26 mouse cellular contexts compared by ENCODE assay signal in genomic region chr16:35569347-35569746, GRCm38 (mm10). TPM values are rescaled to one million over a fixed set of nuclear protein-coding genes. Genes with fewer than 3 reads are reported as not detected.
A peak's percentile ranks its signal among the peaks of the same experiment; 100 is the strongest.
DNase-seq lines count a peak whose midpoint lies in the region; ATAC-seq lines count a peak whose summit lies in the region.
"Had no signal": no experiment of that assay in that cellular context is flagged by ENCODE, and none has a peak within 500 bp of the region (broad histone marks: within the 10 kb centered on the region; RNA-seq: fewer than 3 reads in every experiment).

No protein-coding gene starts in this region.

- ATAC-seq in forebrain, embryonic 13.5 days, result no peak
- ATAC-seq in forebrain, embryonic 11.5 days (replicated peaks; ENCODE audit: low FRiP score), result no peak
- ATAC-seq in kidney, embryonic 15.5 days (replicated peaks; ENCODE audit: low FRiP score), result peak; percentile 22; the same call in 1 of the 2 replicates
- ATAC-seq in midbrain, embryonic 12.5 days (ENCODE audit: low FRiP score, low read depth), result no peak
- ATAC-seq in midbrain, embryonic 15.5 days (replicated peaks), result no peak
- no peak for ATAC-seq in midbrain, embryonic 14.5 days (ENCODE audit: low FRiP score, low TSS enrichment)
- ATAC-seq: CD4-positive, CD25-positive, alpha-beta regulatory T cell, adult 4 months had no signal

- H3K27me3 ChIP-seq in forebrain, embryonic 13.5 days, result no peaks in the 10 kb centered on the region
- H3K27me3 ChIP-seq in forebrain, embryonic 11.5 days (ENCODE audit: control insufficient read depth, insufficient read depth, low read length), result no peaks in the 10 kb centered on the region
- H3K27me3 ChIP-seq in kidney, embryonic 15.5 days, result peaks cover 7% of the 10 kb centered on the region; the same call in 1 of the 2 replicates
- H3K27me3 ChIP-seq in midbrain, embryonic 12.5 days, result no peaks in the 10 kb centered on the region
- H3K27me3 ChIP-seq in midbrain, embryonic 15.5 days (replicated peaks), result no peaks in the 10 kb centered on the region
- H3K27me3 ChIP-seq in midbrain, embryonic 14.5 days (ENCODE audit: control insufficient read depth, insufficient read depth, low read length), result no peaks in the 10 kb centered on the region
- H3K27me3 ChIP-seq: limb, embryonic 13.5 days had no signal

- 72% methylated on average over 2 of the region's 2 CpGs for WGBS in forebrain, embryonic 13.5 days
- 90% methylated on average over 2 of the region's 2 CpGs for WGBS in forebrain, embryonic 11.5 days
- WGBS in kidney, embryonic 15.5 days, result 68% methylated on average over 2 of the region's 2 CpGs
- WGBS in midbrain, embryonic 12.5 days, result 67% methylated on average over 2 of the region's 2 CpGs
- WGBS in midbrain, embryonic 15.5 days, result 56% methylated on average over 2 of the region's 2 CpGs
- WGBS in midbrain, embryonic 14.5 days, result 53% methylated on average over 2 of the region's 2 CpGs

- peak overlapping the region; percentile 21; the same call in 1 of the 2 replicates for H3K27ac ChIP-seq in forebrain, embryonic 13.5 days
- H3K27ac ChIP-seq in forebrain, embryonic 11.5 days (ENCODE audit: low read depth, low read length), result no peak overlapping the region
- 0 out of 2 replicates have a peak overlapping the region, but pooled peaks have one; percentile 13 for H3K27ac ChIP-seq in kidney, embryonic 15.5 days
- peak overlapping the region; percentile 58 for H3K27ac ChIP-seq in midbrain, embryonic 12.5 days (replicated peaks)
- no peak overlapping the region for H3K27ac ChIP-seq in midbrain, embryonic 15.5 days
- 0 out of 2 replicates have a peak overlapping the region, but pooled peaks have one; percentile 8 for H3K27ac ChIP-seq in midbrain, embryonic 14.5 days (replicated peaks; ENCODE audit: low read depth, low read length)
- H3K27ac ChIP-seq: embryonic facial prominence, embryonic 12.5 days; heart, embryonic 13.5 days; limb, embryonic 13.5 days; stomach, postnatal 0 days had no signal

- no peak overlapping the region for H3K4me2 ChIP-seq in forebrain, embryonic 13.5 days
- H3K4me2 ChIP-seq in forebrain, embryonic 11.5 days (ENCODE audit: low read depth, low read length, severe bottlenecking), result no peak overlapping the region
- H3K4me2 ChIP-seq in kidney, embryonic 15.5 days, result 0 out of 2 replicates have a peak overlapping the region, but pooled peaks have one; percentile 3
- no peak overlapping the region for H3K4me2 ChIP-seq in midbrain, embryonic 12.5 days (replicated peaks)
- no peak overlapping the region for H3K4me2 ChIP-seq in midbrain, embryonic 15.5 days
- no peak overlapping the region for H3K4me2 ChIP-seq in midbrain, embryonic 14.5 days (ENCODE audit: low read length)
- H3K4me2 ChIP-seq: embryonic facial prominence, embryonic 12.5 days; heart, embryonic 13.5 days; limb, embryonic 13.5 days; liver, embryonic 11.5 days had no signal

- no peaks in the 10 kb centered on the region for H3K9me3 ChIP-seq in forebrain, embryonic 13.5 days (replicated peaks)
- H3K9me3 ChIP-seq in forebrain, embryonic 11.5 days (ENCODE audit: control insufficient read depth, low read length), result no peaks in the 10 kb centered on the region
- H3K9me3 ChIP-seq in kidney, embryonic 15.5 days (replicated peaks), result no peaks in the 10 kb centered on the region
- no peaks in the 10 kb centered on the region for H3K9me3 ChIP-seq in midbrain, embryonic 12.5 days
- no peaks in the 10 kb centered on the region for H3K9me3 ChIP-seq in midbrain, embryonic 15.5 days
- no peaks in the 10 kb centered on the region for H3K9me3 ChIP-seq in midbrain, embryonic 14.5 days (ENCODE audit: control insufficient read depth, low read length)
- H3K9me3 ChIP-seq: embryonic facial prominence, embryonic 12.5 days; heart, embryonic 13.5 days; limb, embryonic 13.5 days had no signal

- H3K4me3 ChIP-seq in forebrain, embryonic 13.5 days, result no peak overlapping the region
- no peak overlapping the region for H3K4me3 ChIP-seq in forebrain, embryonic 11.5 days (ENCODE audit: low read depth, low read length)
- no peak overlapping the region for H3K4me3 ChIP-seq in kidney, embryonic 15.5 days (replicated peaks)
- no peak overlapping the region for H3K4me3 ChIP-seq in midbrain, embryonic 12.5 days
- no peak overlapping the region for H3K4me3 ChIP-seq in midbrain, embryonic 15.5 days
- H3K4me3 ChIP-seq in midbrain, embryonic 14.5 days (replicated peaks; ENCODE audit: low read depth, low read length), result no peak overlapping the region
- H3K4me3 ChIP-seq: embryonic facial prominence, embryonic 12.5 days; heart, embryonic 13.5 days; limb, embryonic 13.5 days; myocyte had no signal

- no peaks in the 10 kb centered on the region for H3K36me3 ChIP-seq in forebrain, embryonic 13.5 days (ENCODE audit: poor library complexity, severe bottlenecking)
- H3K36me3 ChIP-seq in forebrain, embryonic 11.5 days (ENCODE audit: control insufficient read depth, insufficient read depth, low read length), result no peaks in the 10 kb centered on the region
- no peaks in the 10 kb centered on the region for H3K36me3 ChIP-seq in kidney, embryonic 15.5 days
- no peaks in the 10 kb centered on the region for H3K36me3 ChIP-seq in midbrain, embryonic 12.5 days
- no peaks in the 10 kb centered on the region for H3K36me3 ChIP-seq in midbrain, embryonic 15.5 days (replicated peaks)
- no peaks in the 10 kb centered on the region for H3K36me3 ChIP-seq in midbrain, embryonic 14.5 days (ENCODE audit: control insufficient read depth, insufficient read depth, low read length)
- H3K36me3 ChIP-seq: embryonic facial prominence, embryonic 12.5 days; heart, embryonic 13.5 days; limb, embryonic 13.5 days had no signal

- H3K4me1 ChIP-seq in forebrain, embryonic 13.5 days, result peaks cover 78% of the 10 kb centered on the region
- H3K4me1 ChIP-seq in forebrain, embryonic 11.5 days (replicated peaks; ENCODE audit: control insufficient read depth, insufficient read depth, low read length), result peaks cover 19% of the 10 kb centered on the region
- H3K4me1 ChIP-seq in kidney, embryonic 15.5 days, result peaks cover 33% of the 10 kb centered on the region
- H3K4me1 ChIP-seq in midbrain, embryonic 12.5 days, result peaks cover 86% of the 10 kb centered on the region
- peaks cover 39% of the 10 kb centered on the region for H3K4me1 ChIP-seq in midbrain, embryonic 15.5 days
- H3K4me1 ChIP-seq in midbrain, embryonic 14.5 days (ENCODE audit: control insufficient read depth, insufficient read depth, low read length), result peaks cover 46% of the 10 kb centered on the region

- no peak overlapping the region for H3K9ac ChIP-seq in forebrain, embryonic 13.5 days
- no peak overlapping the region for H3K9ac ChIP-seq in forebrain, embryonic 11.5 days (ENCODE audit: low read length)
- no peak overlapping the region for H3K9ac ChIP-seq in kidney, embryonic 15.5 days
- H3K9ac ChIP-seq in midbrain, embryonic 12.5 days (replicated peaks), result no peak overlapping the region
- no peak overlapping the region for H3K9ac ChIP-seq in midbrain, embryonic 15.5 days
- H3K9ac ChIP-seq in midbrain, embryonic 14.5 days (replicated peaks; ENCODE audit: low read length), result no peak overlapping the region
- H3K9ac ChIP-seq: embryonic facial prominence, embryonic 12.5 days; heart, embryonic 13.5 days; limb, embryonic 13.5 days had no signal

- no peak for DNase-seq in forebrain, embryonic 11.5 days (ENCODE audit: low spot score)
- DNase-seq in kidney, postnatal 25 days, result no peak
- DNase-seq in midbrain, embryonic 14.5 days, result no peak
- DNase-seq in right cerebral cortex, postnatal 10 days (ENCODE audit: low spot score in 2 of 2), result no peak
- DNase-seq: adrenal gland, postnatal 14 days; cerebellum, adult 11 months; cerebellum, adult 9-10 months; embryo, embryonic 11 days; heart, postnatal 10 days; kidney, adult 18-20 months; lung, postnatal 10 days; right cerebral cortex, adult 18-20 months; right cerebral cortex, postnatal 4 days; thymus, adult 18-20 months; thymus, postnatal 25 days had no signal

RNA-seq across cellular contexts. Expression of gene Sema5b, which starts 28.4 kb away (rescaled TPM):
- polyA plus RNA-seq in forebrain, embryonic 13.5 days (2015; fragmentation: Nextera tagmentation; extraction: Ambion mirVana), result 40.8 and 41.7 TPM in 2 replicates
- polyA plus RNA-seq in forebrain, embryonic 11.5 days (2014; fragmentation: Nextera tagmentation; extraction: Ambion mirVana), result 58.0 and 62.6 TPM in 2 replicates
- polyA plus RNA-seq in kidney, embryonic 15.5 days (2015; fragmentation: Nextera tagmentation; extraction: Ambion mirVana), result 6.2 and 6.8 TPM in 2 replicates
- polyA plus RNA-seq in midbrain, embryonic 12.5 days (2016; fragmentation: Nextera tagmentation; extraction: Ambion mirVana), result 67.6 and 71.9 TPM in 2 replicates
- 25.4 and 27.7 TPM in 2 replicates for polyA plus RNA-seq in midbrain, embryonic 15.5 days (2015; fragmentation: Nextera tagmentation; extraction: Ambion mirVana)
- polyA plus RNA-seq in midbrain, embryonic 14.5 days (2014; fragmentation: Nextera tagmentation; extraction: Ambion mirVana), result 18.4 and 20.0 TPM in 2 replicates
- polyA plus RNA-seq: CD4-positive, CD25-positive, alpha-beta regulatory T cell, adult 4 months; myocyte had no signal

Comparison
In these comparisons a context has a peak if more than half of its experiments do, and no peak if none do; other contexts are left out.
1. H3K27ac ChIP-seq: peak in forebrain, embryonic 13.5 days (single experiment), kidney, embryonic 15.5 days (single experiment), midbrain, embryonic 12.5 days (single experiment) and midbrain, embryonic 14.5 days (single experiment); none in forebrain, embryonic 11.5 days (single experiment) and midbrain, embryonic 15.5 days (single experiment).